Mouse (Mus musculus) testis, postnatal 10 days (tissue): ENCODE measurements around the gene Tec.
A peak's percentile ranks its signal among the peaks of the same experiment; 100 is the strongest.
"Not testable (repeated sequence)": the region's sequence is repeated elsewhere in the genome, so short reads cannot be mapped to it uniquely, and the experiment has no call there.

ENCODE experiments used
- DNase-seq: peaks from one replicate; pipeline ENCODE4 v3.0.0; 2021; ENCODE audit warnings: low spot score

Gene Tec

GRCm38 (mm10) chr5:72820036-72820640, 48.1 kb downstream of the Tec start:
- no peak for DNase-seq

DNA sequence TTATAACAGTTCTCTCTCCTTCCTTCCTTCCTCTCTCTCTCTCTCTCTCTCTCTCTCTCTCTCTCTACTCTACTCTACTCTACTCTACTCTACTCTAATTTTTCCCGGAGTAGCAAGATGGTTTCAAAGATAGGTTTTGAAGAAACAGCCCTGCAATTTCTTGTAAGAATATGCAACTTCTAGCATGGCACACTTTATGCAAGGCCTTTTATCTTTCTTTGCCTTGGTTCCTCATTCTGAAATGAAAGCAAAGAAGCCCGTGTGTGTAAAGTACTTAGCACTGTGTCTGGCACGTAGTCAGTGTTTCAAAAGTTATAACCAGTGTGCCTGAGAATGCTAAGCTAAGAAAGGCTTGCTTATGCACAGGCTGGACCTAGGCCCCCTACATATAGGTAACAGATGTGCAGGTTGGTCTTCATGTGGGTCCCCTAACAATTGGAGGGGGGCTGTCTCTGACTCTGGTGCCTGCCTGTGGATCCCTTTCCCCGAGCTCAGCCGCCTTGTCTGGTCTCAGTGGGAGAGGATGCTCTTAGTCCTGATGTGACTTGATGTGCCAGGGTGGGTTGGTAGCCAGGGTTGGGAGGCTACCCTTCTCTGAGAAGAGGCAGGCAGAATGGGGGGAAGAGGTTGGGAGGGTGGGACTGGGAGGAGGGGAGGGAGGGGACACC, 49.6 kb downstream of the Tec start:
- DNase-seq: no peak

DNA sequence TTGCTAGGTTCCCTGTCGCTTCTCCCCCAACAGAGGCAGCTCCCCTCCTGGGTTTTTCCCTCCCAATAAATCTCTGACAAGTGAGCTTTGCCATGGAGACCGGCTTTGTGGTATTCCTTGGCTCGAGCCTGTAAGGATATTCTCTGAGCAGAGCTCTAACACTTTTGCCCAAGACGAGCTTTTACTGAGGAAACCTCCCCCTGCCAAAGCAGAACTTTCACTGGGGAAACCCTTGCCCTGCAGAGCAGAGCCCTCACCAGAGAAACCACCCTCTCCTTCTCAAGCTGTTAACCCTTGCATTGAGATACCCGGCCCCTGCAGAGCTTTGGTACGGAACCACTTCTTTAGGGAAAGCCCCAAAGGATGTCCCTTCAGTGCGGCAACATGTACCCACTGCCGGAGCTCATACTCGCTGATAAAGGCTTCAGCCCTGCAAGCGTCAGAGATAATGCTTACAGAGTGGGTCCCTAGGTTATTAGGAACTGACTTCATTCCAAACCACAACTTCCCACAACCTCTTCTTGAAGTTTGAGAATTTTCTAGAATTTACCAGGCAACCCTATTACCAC, 50.7 kb downstream of the Tec start:
- DNase-seq: no peak

- DNase-seq: not testable (repeated sequence)
Measured at GRCm38 (mm10) chr5:72816960-72817359, 51.3 kb downstream of the Tec start.

DNA sequence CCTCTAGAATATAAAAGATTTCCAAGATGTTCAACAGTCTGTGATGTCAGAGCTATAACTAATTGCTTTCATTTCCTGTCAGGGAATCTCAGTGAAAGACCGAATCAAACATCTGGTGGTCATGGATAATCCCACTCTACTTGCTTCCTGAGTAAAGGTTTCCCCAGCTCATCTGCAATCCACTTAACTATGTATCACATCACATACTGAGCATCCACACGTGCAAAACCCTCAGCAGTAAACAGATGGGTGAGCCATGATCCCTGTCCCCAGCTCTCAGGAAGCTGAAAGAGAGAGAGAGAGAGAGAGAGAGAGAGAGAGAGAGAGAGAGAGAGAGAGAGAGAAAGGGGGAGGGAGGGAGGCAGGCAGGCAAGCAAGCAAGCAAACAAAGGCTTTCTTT, 51.8 kb downstream of the Tec start:
- no peak for DNase-seq

GRCm38 (mm10) chr5:72816046-72816445, 52.2 kb downstream of the Tec start:
- no peak for DNase-seq

DNA sequence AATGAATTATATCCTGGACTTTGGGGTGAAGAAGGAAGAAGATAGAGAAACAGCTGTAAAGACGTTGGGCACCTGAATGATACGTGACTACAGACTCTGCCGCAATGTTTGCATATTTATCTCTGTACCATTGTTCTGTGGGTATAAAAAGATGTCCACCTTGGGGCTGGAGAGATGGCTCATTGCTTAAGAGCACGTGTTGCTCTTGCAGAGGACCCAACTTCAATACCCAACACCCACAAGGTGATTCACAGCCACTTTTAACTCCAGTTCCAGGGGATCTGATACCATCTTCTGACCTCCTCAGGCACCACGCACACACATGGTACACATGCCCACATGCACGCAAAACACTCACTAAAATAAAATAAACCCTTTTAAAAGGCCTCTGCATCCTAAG, 52.9 kb downstream of the Tec start:
- no peak for DNase-seq

- DNase-seq: no peak
Measured at GRCm38 (mm10) chr5:72814072-72814471, 54.2 kb downstream of the Tec start.

GRCm38 (mm10) chr5:72812908-72813307, 55.4 kb downstream of the Tec start:
- DNase-seq: no peak

DNA sequence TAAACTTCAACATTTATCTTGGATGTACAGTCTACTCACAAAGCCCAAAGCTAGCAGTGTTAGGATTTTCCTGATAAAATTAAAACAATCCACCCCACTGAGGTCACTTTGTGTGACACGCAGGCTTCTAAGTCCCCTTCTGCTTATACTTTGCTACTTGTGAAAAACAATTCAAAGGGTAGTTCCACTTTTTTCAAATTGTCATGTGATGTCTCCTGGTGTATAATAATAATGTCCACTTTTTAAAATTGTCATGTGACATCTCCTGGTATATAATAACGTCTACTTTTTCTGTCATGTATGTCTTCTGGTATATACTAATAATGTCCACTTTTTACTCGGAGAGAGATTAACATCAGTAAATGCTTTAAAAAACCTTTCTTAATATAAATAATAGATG, 56.0 kb downstream of the Tec start:
- DNase-seq: no peak

DNA sequence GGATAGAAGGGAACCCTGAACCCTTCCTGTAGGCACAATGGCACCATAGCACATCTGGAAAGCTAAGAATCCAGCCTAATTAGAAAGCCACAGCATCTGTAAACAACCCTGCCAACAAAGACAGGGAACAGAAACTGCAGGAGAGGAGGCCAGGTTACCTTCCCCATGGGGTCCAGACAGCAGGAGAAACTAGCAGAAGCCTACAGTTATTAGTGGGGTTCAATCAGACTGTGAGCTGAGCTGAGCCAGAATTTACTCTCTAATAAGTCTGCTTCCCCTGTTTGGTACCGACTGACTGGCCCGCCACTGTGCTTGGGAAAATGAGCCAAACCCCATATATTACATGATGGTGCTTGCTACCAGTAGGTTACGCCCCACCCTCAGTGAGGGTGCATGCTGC, 56.9 kb downstream of the Tec start:
- no peak for DNase-seq

GRCm38 (mm10) chr5:72810990-72811389, 57.3 kb downstream of the Tec start:
- DNase-seq: no peak

DNA sequence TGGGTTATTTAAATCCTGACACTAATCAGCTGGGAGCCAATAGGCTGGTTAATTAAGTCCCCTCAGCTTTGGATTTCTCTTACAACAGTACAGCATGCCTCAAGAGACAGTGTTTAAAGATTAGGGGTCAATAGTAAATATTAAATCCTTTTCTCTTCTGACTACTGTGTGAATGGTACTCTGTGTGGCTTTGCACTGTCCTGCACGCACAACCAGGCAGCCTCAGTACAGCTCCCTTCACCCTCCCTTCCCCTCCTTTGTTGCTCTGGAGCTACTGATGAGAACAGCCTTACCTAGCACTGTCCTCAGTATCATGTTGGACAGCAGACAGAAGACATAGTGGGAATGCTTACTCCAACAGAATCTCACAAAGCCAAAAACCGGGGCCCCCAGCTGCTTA, 58.8 kb downstream of the Tec start:
- no peak for DNase-seq

GRCm38 (mm10) chr5:72808456-72809111, 59.7 kb downstream of the Tec start:
- DNase-seq: peak; percentile 49

DNA sequence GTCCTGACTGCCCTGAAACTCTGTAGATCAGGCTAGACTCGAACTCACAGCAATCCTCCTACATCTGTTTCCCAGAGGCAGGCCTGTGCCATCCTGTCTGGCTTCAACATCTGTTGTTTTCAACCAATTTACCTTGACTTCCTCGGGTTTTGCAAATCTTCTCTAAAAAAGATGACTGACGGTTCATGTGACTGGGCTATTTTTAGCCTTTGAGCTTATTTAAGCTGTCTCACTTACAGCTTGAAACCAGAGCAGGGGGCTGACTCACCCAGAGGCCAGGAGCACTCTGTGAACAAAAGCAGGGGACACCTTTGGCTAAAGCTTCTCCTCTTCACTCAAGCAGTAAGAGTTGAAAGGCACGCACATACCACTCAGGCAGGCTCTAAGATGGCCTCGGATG, 65.4 kb downstream of the Tec start:
- no peak for DNase-seq

- DNase-seq: no peak
Measured at GRCm38 (mm10) chr5:72798563-72798962, 69.7 kb downstream of the Tec start.

DNA sequence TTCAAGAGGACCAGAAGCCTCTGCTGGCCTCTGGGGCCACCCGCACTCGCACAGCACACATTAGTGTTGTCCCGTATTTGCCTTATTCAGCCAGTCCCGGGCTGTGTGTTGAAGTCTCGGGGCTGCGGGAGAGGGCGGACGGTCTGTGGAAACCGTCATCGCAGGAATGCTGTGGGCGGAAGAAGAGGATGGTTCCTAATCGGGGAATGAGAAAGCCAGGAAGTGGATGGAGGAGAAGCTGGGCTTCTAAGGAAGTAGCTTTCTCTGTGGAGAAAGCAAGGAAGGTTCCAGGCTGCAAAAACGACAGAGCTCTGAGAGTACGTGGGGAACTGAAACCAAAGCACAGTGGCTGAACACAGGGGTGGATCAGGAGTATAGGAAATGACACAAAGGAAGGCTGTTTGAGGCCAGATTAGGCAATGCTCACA, 72.1 kb downstream of the Tec start:
- peak; percentile 50 for DNase-seq

- no peak for DNase-seq
Measured at GRCm38 (mm10) chr5:72793309-72793850, 74.9 kb downstream of the Tec start.

DNA sequence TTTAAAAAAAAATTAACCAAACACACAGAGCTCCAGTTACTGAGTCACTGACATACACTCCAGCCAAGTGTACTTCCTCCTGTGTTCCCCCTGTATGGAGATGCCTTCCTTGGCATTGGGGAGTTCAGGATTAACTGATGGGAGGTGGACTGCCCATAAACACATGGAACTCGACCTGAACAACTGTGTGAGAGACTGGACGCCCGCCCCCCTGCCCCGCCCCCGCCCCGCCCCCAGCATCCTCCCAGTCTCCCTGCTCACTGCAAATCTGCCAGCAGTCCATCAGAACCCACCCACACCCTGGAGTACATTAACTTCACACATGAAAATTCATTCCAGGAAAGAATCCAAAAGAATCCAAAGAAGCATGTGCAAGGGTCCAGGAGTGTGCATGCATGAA, 76.5 kb downstream of the Tec start:
- DNase-seq: no peak

- no peak for DNase-seq
Measured at GRCm38 (mm10) chr5:72791386-72791785, 76.9 kb downstream of the Tec start.

- DNase-seq: no peak
Measured at GRCm38 (mm10) chr5:72785451-72785850, 82.8 kb downstream of the Tec start.

DNA sequence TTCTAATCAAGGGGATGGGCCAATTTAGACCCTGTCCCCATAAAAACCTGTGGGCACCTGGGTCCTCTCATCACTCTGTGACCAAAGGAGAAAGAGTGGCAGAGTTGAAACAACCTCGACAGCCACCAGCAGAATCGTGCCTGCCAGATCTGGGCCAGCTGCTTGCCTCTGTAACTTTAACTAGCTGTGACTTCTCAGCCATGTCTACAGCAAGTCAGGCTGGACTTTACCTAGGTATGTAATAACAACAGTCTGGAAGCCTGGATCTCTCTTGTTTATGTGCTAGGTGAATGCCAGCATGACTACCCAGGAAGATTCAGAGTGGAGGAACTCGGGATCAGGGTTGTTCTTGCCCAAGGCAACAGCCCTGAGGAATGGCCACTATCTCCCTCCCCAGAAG, 83.6 kb downstream of the Tec start:
- DNase-seq: no peak

GRCm38 (mm10) chr5:72783957-72784356, 84.3 kb downstream of the Tec start:
- DNase-seq: no peak
